Mouse (Mus musculus) left cerebral cortex, adult 2 months (tissue): ENCODE measurements around the gene Slc38a11. TPM values are rescaled to one million over a fixed set of nuclear protein-coding genes. Genes with fewer than 3 reads are reported as not detected.

Experiments
- DNase-seq, 2 experiments: peaks; one replicate each; pipeline ENCODE4 v3.0.0; 2021 to 2022; ENCODE audit warnings: low spot score in 2 of 2, mixed read lengths in 1 of 2; ENCODE audit errors: extremely low spot score in 1 of 2
- H3K27ac ChIP-seq: fragments of 200-600 bp; 2 replicates; pipeline ENCODE4 v1.8.1; 2022
- H3K4me3 ChIP-seq: fragments of 200-600 bp; 2 replicates; pipeline ENCODE4 v1.8.1; 2022
- CTCF ChIP-seq: fragments of 200-600 bp; IDR thresholded peaks from 2 replicates; pipeline ENCODE4 v1.8.1; 2022; ENCODE audit warnings: antibody characterized with exemption, mild to moderate bottlenecking, moderate library complexity
- intact Hi-C: fragments of 180-260 bp; cut with DNase I; formaldehyde crosslinking; loops from one replicate; pipeline ENCODE4 v1.15.1; 2025
- total RNA-seq, 2 experiments: library from RNA; stranded (reverse); gene quantifications; 2 replicates each; pipeline ENCODE4 v1.2.3; 2021

Gene Slc38a11
- total RNA-seq, 2 experiments from 2014 or later, result 2.3 to 2.6 TPM

GRCm38 (mm10) chr2:65320975-65321374, 42.9 kb downstream of the Slc38a11 start:
- Histone ChIP-seq H3K4me3 (no peak overlapping the region), H3K27ac (no peak overlapping the region)
- no peak for DNase-seq
- intact Hi-C loops, result no loop called here
- no peak for TF ChIP-seq CTCF

- intact Hi-C loops, result no loop called here
- Histone ChIP-seq H3K27ac (no peak overlapping the region), H3K4me3 (no peak overlapping the region)
- DNase-seq, result no peak
- TF ChIP-seq CTCF, result no peak
Observed at GRCm38 (mm10) chr2:65316721-65317120, 47.1 kb downstream of the Slc38a11 start.

GRCm38 (mm10) chr2:65311250-65311649, 52.6 kb downstream of the Slc38a11 start:
- TF ChIP-seq CTCF, result no peak
- intact Hi-C loops, result no loop called here
- Histone ChIP-seq H3K27ac (no peak overlapping the region), H3K4me3 (no peak overlapping the region)
- DNase-seq, result no peak

DNA sequence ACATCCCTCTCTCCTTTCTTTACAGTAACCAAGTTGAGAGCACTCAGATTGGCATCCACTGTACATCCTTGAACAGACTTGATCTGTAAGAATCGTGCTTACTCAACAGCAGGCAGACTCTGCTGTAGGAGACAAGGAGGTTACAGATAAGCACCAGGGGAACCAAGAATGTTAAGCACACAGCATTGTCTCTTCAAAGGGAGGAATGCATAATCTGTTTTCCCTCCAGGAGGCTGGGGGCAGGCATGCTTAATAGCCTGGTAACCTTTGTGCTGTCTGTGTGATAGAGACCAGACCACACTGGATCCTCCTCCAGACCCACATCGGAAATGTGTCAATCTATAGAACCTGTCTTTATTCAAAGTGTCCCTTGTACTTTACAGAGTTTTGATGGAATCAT, 67.3 kb downstream of the Slc38a11 start:
- H3K4me3 ChIP-seq, result no peak overlapping the region
- H3K27ac ChIP-seq, result no peak overlapping the region
- no peak for DNase-seq
- intact Hi-C loops, result no loop called here
- TF ChIP-seq CTCF, result no peak

GRCm38 (mm10) chr2:65294092-65294491, 69.7 kb downstream of the Slc38a11 start:
- H3K27ac ChIP-seq, result peak overlapping the region; percentile 44; the same call in 1 of the 2 replicates
- intact Hi-C loops, result no loop called here
- H3K4me3 ChIP-seq, result no peak overlapping the region
- no peak for DNase-seq
- no peak for TF ChIP-seq CTCF

DNA sequence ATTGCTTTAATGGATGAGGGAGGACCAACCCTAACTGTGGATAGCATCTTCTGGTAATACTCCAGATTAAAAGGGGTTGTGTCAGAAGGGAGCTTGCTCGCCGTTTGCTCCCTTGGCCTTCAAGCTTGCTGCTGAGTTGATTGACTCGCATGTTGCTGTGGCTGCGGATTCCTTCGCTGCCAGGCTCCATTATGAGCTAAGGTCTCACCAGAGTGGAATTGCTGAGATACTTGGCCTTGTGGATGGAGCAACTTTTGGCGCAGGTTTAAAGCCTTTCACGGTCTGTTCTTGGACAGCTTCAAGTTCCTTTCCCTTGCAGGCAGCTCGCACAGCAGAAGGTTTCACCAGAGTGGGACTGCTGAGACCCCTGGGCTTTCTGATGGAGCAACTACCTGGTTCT, 70.4 kb downstream of the Slc38a11 start:
- H3K4me3 ChIP-seq, result no peak overlapping the region
- intact Hi-C loops, result no loop called here
- no peak for DNase-seq
- H3K27ac ChIP-seq, result no peak overlapping the region
- no peak for TF ChIP-seq CTCF

DNA sequence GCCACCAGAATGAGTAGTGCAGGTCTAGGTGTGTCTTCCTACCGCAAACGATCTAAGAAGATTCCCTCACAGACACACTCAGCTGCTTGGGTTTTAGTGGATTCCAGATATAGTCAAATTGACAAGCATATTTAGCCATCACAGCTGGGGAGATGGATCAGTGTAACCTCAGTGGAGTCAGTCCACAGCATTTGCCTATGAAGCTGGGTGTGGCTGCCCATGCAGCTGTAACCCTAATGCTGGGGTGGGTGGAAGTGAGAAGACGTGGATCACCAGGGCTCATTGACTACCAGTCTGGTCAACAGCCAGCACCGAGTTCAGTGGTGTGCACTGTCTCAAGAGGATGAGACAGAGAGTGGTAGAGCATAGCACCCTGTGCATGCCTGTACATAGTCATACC, 74.1 kb downstream of the Slc38a11 start:
- Histone ChIP-seq H3K27ac (no peak overlapping the region), H3K4me3 (no peak overlapping the region)
- DNase-seq, result no peak
- intact Hi-C loops, result no loop called here
- TF ChIP-seq CTCF, result no peak

GRCm38 (mm10) chr2:65288696-65289095, 75.1 kb downstream of the Slc38a11 start:
- Histone ChIP-seq H3K27ac (no peak overlapping the region), H3K4me3 (no peak overlapping the region)
- intact Hi-C loops, result no loop called here
- TF ChIP-seq CTCF, result no peak
- no peak for DNase-seq

DNA sequence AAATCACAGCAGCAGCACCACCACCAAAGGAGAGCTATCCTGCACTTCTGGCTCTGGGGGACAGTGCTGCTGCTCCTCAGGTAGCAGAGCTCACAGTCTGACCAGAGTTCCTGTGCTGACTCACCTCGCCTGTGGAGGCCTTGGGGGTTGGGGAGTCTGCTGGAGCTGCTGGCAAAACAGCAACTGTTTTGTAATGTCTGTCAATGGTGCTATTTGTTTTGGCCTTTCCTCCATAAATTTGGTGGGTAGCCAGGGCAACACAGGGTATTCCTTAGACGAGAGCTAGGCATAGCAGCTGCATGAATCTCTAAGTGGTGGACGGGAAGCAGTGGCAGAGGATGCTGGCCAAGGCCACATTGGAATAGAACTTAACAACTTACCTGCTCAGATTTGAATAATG, 78.5 kb downstream of the Slc38a11 start:
- no peak overlapping the region for H3K4me3 ChIP-seq
- DNase-seq, result no peak
- no peak overlapping the region for H3K27ac ChIP-seq
- intact Hi-C loops, result no loop called here
- no peak for TF ChIP-seq CTCF

DNA sequence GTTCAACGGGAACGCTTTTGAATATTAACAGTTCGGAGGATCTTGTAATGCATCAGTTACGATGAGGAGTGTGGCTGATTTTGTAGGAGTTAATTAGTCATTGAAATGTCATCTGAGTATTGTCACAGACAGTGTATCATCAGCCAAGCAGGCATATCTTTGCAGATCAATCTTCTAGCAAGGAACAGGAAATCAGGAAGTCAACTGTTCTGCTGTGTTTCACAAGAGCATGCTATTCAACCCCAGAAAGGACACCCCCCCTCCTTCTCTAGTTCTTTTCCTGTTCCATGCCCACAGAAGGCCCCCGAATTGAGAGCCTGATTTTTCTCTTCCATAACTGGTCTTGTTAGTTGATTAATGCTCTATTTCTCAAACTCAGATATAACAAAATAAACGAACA, 80.9 kb downstream of the Slc38a11 start:
- Histone ChIP-seq H3K4me3 (no peak overlapping the region), H3K27ac (no peak overlapping the region)
- no peak for DNase-seq
- TF ChIP-seq CTCF, result no peak
- intact Hi-C loops, result no loop called here

DNA sequence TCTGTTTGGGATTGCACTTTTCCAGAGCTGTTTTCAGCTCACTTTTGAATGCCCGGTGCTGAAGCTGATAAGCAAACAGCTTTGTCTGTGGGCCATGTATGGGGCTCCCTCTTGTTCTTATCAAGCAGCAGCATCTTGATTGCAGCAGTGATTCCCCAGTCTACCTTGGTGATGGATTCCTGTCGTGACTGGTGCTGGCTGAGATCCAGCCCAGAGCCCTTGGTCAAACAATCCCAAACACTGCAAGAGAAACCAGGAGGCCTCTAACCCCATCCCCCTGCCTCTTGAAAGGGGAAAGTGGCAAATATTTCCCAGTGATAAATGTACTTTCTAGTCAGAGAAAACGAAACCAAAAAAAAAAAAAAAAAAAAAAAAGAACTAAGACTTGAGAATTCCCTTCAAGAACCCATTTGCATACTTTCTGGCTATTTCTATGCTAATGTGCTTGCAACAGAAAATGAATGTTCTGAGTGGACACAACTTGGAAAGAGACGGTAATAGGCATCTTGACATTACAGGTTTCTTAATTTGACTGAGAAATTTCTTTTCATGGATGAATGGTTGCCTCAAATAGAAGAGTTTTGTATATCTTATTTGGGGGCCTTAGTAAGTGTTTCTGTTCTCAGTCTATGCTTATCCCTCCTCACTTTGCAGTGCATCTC, 84.7 kb downstream of the Slc38a11 start:
- no peak for TF ChIP-seq CTCF
- H3K4me3 ChIP-seq, result no peak overlapping the region
- no peak overlapping the region for H3K27ac ChIP-seq
- no peak for DNase-seq
- intact Hi-C loops, result no loop called here

DNA sequence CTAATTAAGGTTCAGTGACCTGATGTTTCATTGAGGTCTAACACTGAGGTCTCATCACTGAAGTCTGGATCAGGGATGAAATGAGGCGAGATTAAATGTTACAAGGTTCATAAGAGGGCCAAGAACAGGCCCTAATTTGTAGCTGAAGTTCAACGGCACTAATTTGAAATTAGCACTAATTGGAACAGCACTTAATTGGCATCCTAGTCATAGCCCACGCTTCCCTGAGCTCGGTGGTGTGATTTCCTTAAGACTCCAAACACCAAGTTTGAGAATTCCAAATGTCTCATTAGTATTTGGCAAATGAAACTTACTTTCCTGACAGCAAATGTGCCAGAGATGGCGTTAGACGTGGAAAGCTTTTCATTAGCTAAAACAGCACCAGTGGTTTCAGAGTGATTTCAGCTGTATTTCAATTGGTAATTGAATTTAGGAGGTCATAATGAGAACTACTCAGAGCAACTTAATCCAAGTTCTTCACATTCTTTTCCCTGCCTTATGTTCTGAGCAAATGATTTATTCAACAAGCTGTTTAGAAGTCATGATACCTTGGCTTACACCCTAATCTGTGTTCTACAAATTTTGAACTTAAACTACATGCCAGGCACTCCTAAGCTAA, 88.3 kb downstream of the Slc38a11 start:
- no peak for DNase-seq
- TF ChIP-seq CTCF, result no peak
- Histone ChIP-seq H3K27ac (no peak overlapping the region), H3K4me3 (no peak overlapping the region)
- intact Hi-C loops, result no loop called here

GRCm38 (mm10) chr2:65273910-65274309, 89.9 kb downstream of the Slc38a11 start:
- intact Hi-C loops, result no loop called here
- no peak overlapping the region for H3K27ac ChIP-seq
- DNase-seq, result no peak
- H3K4me3 ChIP-seq, result no peak overlapping the region
- TF ChIP-seq CTCF, result no peak
